Comparison of ENCODE assay signal across 13 mouse cellular contexts in the genomic region with DNA sequence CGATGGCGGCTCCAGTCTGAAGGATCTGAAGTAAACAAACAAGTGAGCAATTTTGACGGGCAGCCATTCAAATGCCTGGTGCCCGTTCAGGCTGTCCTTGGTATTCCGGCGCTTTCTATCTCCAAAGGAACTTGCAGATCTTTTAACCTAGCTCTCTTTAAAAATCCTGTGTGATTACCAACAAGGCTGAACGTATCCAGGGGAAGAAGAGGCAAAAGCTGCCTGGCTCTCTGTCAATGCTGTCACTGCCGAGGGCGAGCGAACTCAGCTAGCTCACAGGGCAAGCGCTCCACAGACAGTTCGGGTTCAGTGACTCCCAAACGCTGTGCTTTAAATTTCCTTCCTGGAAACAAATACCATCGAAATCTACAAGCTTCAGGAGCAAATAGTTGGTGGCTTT.
DNase-seq lines count a peak whose midpoint lies in the region; ATAC-seq and TF ChIP-seq lines count a peak whose summit lies in the region.
"Had no signal": no experiment of that assay in that cellular context is flagged by ENCODE, and none has a peak within 500 bp of the region (broad histone marks: within the 10 kb centered on the region; RNA-seq: fewer than 3 reads in every experiment).

No protein-coding gene starts in this region.

- H3K79me2 ChIP-seq in heart, adult 2 months (replicated peaks; ENCODE audit: control insufficient read depth, insufficient read depth, low read length): peaks cover 2% of the 10 kb centered on the region

- WGBS in heart, adult 2 months: 29% methylated on average over 14 of the region's 14 CpGs
- WGBS in lung, embryonic 14.5 days: 52% methylated on average over 14 of the region's 14 CpGs
- 30% methylated on average over 14 of the region's 14 CpGs for WGBS in lung, adult 2 months
- 59% methylated on average over 14 of the region's 14 CpGs for WGBS in embryonic facial prominence, embryonic 15.5 days

- no peak overlapping the region; the same call in 1 of the 2 replicates for H3K9ac ChIP-seq in heart, adult 2 months (ENCODE audit: low read depth, low read length)
- H3K9ac ChIP-seq in lung, embryonic 14.5 days: no peak overlapping the region
- no peak overlapping the region for H3K9ac ChIP-seq in embryonic facial prominence, embryonic 15.5 days
- H3K9ac ChIP-seq: hindbrain, embryonic 13.5 days; neural tube, embryonic 13.5 days had no signal

- DNase-seq in heart, adult 2 months: peak in 1 of 2 experiments; percentile 57
- no peak for DNase-seq in heart, postnatal 14 days
- DNase-seq in lung, embryonic 14.5 days: peak; percentile 25
- DNase-seq in lung, adult 2 months: no peak
- peak; percentile 69 to 72 for DNase-seq in kidney, postnatal 36 days
- DNase-seq in gastrocnemius, adult 8-10 months (ENCODE audit: low spot score in 2 of 2): no peak
- no peak for DNase-seq in testis, postnatal 10 days (ENCODE audit: low spot score)
- DNase-seq: adrenal gland, adult 2 months; layer of hippocampus, postnatal 36 days had no signal

- no peak for TF ChIP-seq POLR2A in heart, adult 2 months (IDR thresholded peaks at IDR 0.05; ENCODE audit: insufficient read depth, low read depth, low read length)
- TF ChIP-seq POLR2A in lung, adult 2 months (IDR thresholded peaks at IDR 0.05; ENCODE audit: borderline replicate concordance, extremely low read depth, low read depth, low read length): no peak

- peak overlapping the region; percentile 45 for H3K27ac ChIP-seq in heart, adult 2 months
- H3K27ac ChIP-seq in lung, embryonic 14.5 days (ENCODE audit: low read depth): no peak overlapping the region
- 0 out of 2 replicates have a peak overlapping the region, but pooled peaks have one; percentile 34 for H3K27ac ChIP-seq in embryonic facial prominence, embryonic 15.5 days (replicated peaks)
- H3K27ac ChIP-seq: hindbrain, embryonic 13.5 days; neural tube, embryonic 13.5 days had no signal

- no peaks in the 10 kb centered on the region for H3K27me3 ChIP-seq in heart, adult 2 months (ENCODE audit: control insufficient read depth, insufficient read depth, low read length)
- H3K27me3 ChIP-seq in lung, embryonic 14.5 days (ENCODE audit: insufficient read depth, low read length): no peaks in the 10 kb centered on the region
- no peaks in the 10 kb centered on the region for H3K27me3 ChIP-seq in embryonic facial prominence, embryonic 15.5 days
- H3K27me3 ChIP-seq: hindbrain, embryonic 13.5 days; neural tube, embryonic 13.5 days had no signal

- peaks cover 48% of the 10 kb centered on the region for H3K36me3 ChIP-seq in heart, adult 2 months (ENCODE audit: control insufficient read depth, insufficient read depth, low read length)
- H3K36me3 ChIP-seq in lung, embryonic 14.5 days (ENCODE audit: insufficient read depth): peaks cover 23% of the 10 kb centered on the region; the same call in 1 of the 2 replicates
- H3K36me3 ChIP-seq in embryonic facial prominence, embryonic 15.5 days: no peaks in the 10 kb centered on the region
- H3K36me3 ChIP-seq: hindbrain, embryonic 13.5 days; neural tube, embryonic 13.5 days had no signal

- H3K9me3 ChIP-seq in lung, embryonic 14.5 days (ENCODE audit: low read depth, low read length): no peaks in the 10 kb centered on the region
- no peaks in the 10 kb centered on the region for H3K9me3 ChIP-seq in embryonic facial prominence, embryonic 15.5 days (replicated peaks)
- H3K9me3 ChIP-seq: hindbrain, embryonic 13.5 days; neural tube, embryonic 13.5 days had no signal

- TF ChIP-seq CTCF in heart, adult 2 months (IDR thresholded peaks at IDR 0.05): no peak
- no peak for TF ChIP-seq CTCF in lung, embryonic 14.5 days (IDR thresholded peaks at IDR 0.05; ENCODE audit: low read depth)
- no peak for TF ChIP-seq CTCF in lung, adult 2 months (IDR thresholded peaks at IDR 0.05; ENCODE audit: insufficient read depth, low read length)

- intact Hi-C loops in heart, adult 2 months (cut with DNase I): loop anchor here (2.0 kb wide), 1 partner anchor 15 kb away; no protein-coding TSS in a partner anchor
- intact Hi-C loops in heart, postnatal 14 days (cut with DNase I): no loop called here

- H3K4me3 ChIP-seq in heart, adult 2 months: peak overlapping the region; percentile 6; the same call in 1 of the 2 replicates
- no peak overlapping the region for H3K4me3 ChIP-seq in lung, embryonic 14.5 days (ENCODE audit: low read depth, low read length)
- H3K4me3 ChIP-seq in lung, adult 2 months (replicated peaks; ENCODE audit: extremely low read depth, low read depth, low read length): no peak overlapping the region
- no peak overlapping the region for H3K4me3 ChIP-seq in embryonic facial prominence, embryonic 15.5 days (replicated peaks)
- H3K4me3 ChIP-seq: hindbrain, embryonic 13.5 days; neural tube, embryonic 13.5 days had no signal

- no peak for ATAC-seq in lung, embryonic 14.5 days (ENCODE audit: insufficient read depth)
- ATAC-seq in embryonic facial prominence, embryonic 15.5 days (ENCODE audit: insufficient number of reproducible peaks, low FRiP score, low TSS enrichment, low read depth): no peak

- H3K4me2 ChIP-seq in lung, embryonic 14.5 days: no peak overlapping the region
- no peak overlapping the region for H3K4me2 ChIP-seq in embryonic facial prominence, embryonic 15.5 days (replicated peaks)
- H3K4me2 ChIP-seq: hindbrain, embryonic 13.5 days; liver, embryonic 11.5 days; neural tube, embryonic 13.5 days had no signal

- H3K4me1 ChIP-seq in heart, adult 2 months (ENCODE audit: control insufficient read depth, insufficient read depth, low read length): peaks cover 54% of the 10 kb centered on the region
- peaks cover 17% of the 10 kb centered on the region; the same call in 1 of the 2 replicates for H3K4me1 ChIP-seq in lung, embryonic 14.5 days (ENCODE audit: insufficient read depth)
- H3K4me1 ChIP-seq in lung, adult 2 months (ENCODE audit: control insufficient read depth, insufficient read depth, low read length): peaks cover 34% of the 10 kb centered on the region
- H3K4me1 ChIP-seq in embryonic facial prominence, embryonic 15.5 days: 0 out of 2 replicates have a peak, but pooled peaks cover 15% of the 10 kb centered on the region

- no peak for TF ChIP-seq EP300 in heart, adult 2 months (IDR thresholded peaks at IDR 0.05; ENCODE audit: insufficient read depth, low read depth, low read length)

Comparison
In these comparisons a context has a peak if more than half of its experiments do, and no peak if none do; other contexts are left out.
1. DNase-seq: peak in lung, embryonic 14.5 days (single experiment) and kidney, postnatal 36 days (2 of 2); none in heart, postnatal 14 days (0 of 2), lung, adult 2 months (single experiment), gastrocnemius, adult 8-10 months (0 of 2) and testis, postnatal 10 days (single experiment).